Comparison of ENCODE assay signal across 8 mouse cellular contexts in the genomic region with DNA sequence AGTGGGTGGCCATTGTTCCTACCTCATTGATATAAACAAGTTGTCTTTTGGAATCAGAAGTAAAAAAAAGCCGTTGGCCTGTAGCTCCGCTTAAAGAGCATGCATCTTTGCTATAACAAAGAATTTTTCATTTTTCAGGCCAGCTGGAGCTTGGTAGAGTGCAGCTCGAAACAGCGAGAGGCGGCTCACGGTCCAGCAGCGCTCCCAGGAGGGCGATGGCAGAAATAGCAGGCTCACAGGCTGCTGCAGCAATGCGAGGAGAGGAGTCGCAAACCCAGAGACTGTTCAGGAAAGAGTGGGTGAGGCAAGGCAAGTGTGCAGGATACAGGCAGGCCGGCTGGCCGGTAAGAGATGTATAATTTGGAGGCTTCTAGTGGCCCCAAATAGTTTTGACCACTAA. TPM values are rescaled to one million over a fixed set of nuclear protein-coding genes. Genes with fewer than 3 reads are reported as not detected.
A peak's percentile ranks its signal among the peaks of the same experiment; 100 is the strongest.
DNase-seq lines count a peak whose midpoint lies in the region; ATAC-seq and TF ChIP-seq lines count a peak whose summit lies in the region.

No protein-coding gene starts in this region.

- no peak for TF ChIP-seq POLR2A in brain, embryonic 14.5 days (IDR thresholded peaks at IDR 0.05; ENCODE audit: borderline replicate concordance, extremely low read depth, insufficient read depth, insufficient read length, poor library complexity, severe bottlenecking)

- H3K4me2 ChIP-seq in heart, embryonic 12.5 days = no peak overlapping the region
- H3K4me2 ChIP-seq in forebrain, embryonic 13.5 days = no peak overlapping the region
- H3K4me2 ChIP-seq in hindbrain, embryonic 13.5 days = no peak overlapping the region
- H3K4me2 ChIP-seq in neural tube, embryonic 12.5 days (replicated peaks) = no peak overlapping the region

- no peak overlapping the region for H3K4me3 ChIP-seq in heart, embryonic 12.5 days
- H3K4me3 ChIP-seq in forebrain, embryonic 13.5 days = no peak overlapping the region
- no peak overlapping the region for H3K4me3 ChIP-seq in hindbrain, embryonic 13.5 days
- H3K4me3 ChIP-seq in limb, embryonic 10.5 days = no peak overlapping the region
- no peak overlapping the region for H3K4me3 ChIP-seq in neural tube, embryonic 12.5 days

- no peaks in the 10 kb centered on the region for H3K4me1 ChIP-seq in heart, embryonic 12.5 days (replicated peaks)
- H3K4me1 ChIP-seq in forebrain, embryonic 13.5 days = no peaks in the 10 kb centered on the region
- H3K4me1 ChIP-seq in hindbrain, embryonic 13.5 days (replicated peaks) = no peaks in the 10 kb centered on the region
- no peaks in the 10 kb centered on the region for H3K4me1 ChIP-seq in limb, embryonic 10.5 days
- H3K4me1 ChIP-seq in neural tube, embryonic 12.5 days = no peaks in the 10 kb centered on the region

- 30% methylated on average over 12 of the region's 12 CpGs for WGBS in heart, embryonic 12.5 days
- 15% methylated on average over 12 of the region's 12 CpGs for WGBS in forebrain, embryonic 13.5 days
- 21% methylated on average over 12 of the region's 12 CpGs for WGBS in hindbrain, embryonic 13.5 days
- 34% methylated on average over 12 of the region's 12 CpGs for WGBS in limb, embryonic 10.5 days
- 27% methylated on average over 12 of the region's 12 CpGs for WGBS in neural tube, embryonic 12.5 days

- H3K9ac ChIP-seq in heart, embryonic 12.5 days = no peak overlapping the region
- no peak overlapping the region for H3K9ac ChIP-seq in forebrain, embryonic 13.5 days
- H3K9ac ChIP-seq in hindbrain, embryonic 13.5 days = no peak overlapping the region
- H3K9ac ChIP-seq in neural tube, embryonic 12.5 days = no peak overlapping the region

- ATAC-seq in heart, embryonic 12.5 days (ENCODE audit: insufficient number of reproducible peaks, low FRiP score) = no peak
- ATAC-seq in forebrain, embryonic 13.5 days = peak; percentile 97
- peak; percentile 88 for ATAC-seq in hindbrain, embryonic 13.5 days (ENCODE audit: low FRiP score)
- ATAC-seq in neural tube, embryonic 12.5 days (ENCODE audit: low FRiP score, low read depth) = peak; percentile 70; the same call in 1 of the 2 replicates

- peak; percentile 94 for TF ChIP-seq CTCF in brain, embryonic 14.5 days (IDR thresholded peaks at IDR 0.05; ENCODE audit: borderline replicate concordance, extremely low read depth, insufficient read depth, insufficient read length)

- no peaks in the 10 kb centered on the region for H3K36me3 ChIP-seq in heart, embryonic 12.5 days
- no peaks in the 10 kb centered on the region for H3K36me3 ChIP-seq in forebrain, embryonic 13.5 days (ENCODE audit: poor library complexity, severe bottlenecking)
- no peaks in the 10 kb centered on the region for H3K36me3 ChIP-seq in hindbrain, embryonic 13.5 days
- H3K36me3 ChIP-seq in limb, embryonic 10.5 days = no peaks in the 10 kb centered on the region
- H3K36me3 ChIP-seq in neural tube, embryonic 12.5 days = no peaks in the 10 kb centered on the region

- DNase-seq in heart, adult 18-20 months = peak; percentile 8 to 35
- DNase-seq in brain, embryonic 14.5 days (ENCODE audit: low read depth) = peak; percentile 90
- DNase-seq in limb, embryonic 10.5 days (ENCODE audit: low spot score) = peak; percentile 55
- no peak for DNase-seq in T-cell, adult 2 months (ENCODE audit: low spot score)

- no peak overlapping the region for H3K27ac ChIP-seq in heart, embryonic 12.5 days (ENCODE audit: poor library complexity, severe bottlenecking)
- no peak overlapping the region for H3K27ac ChIP-seq in forebrain, embryonic 13.5 days
- no peak overlapping the region for H3K27ac ChIP-seq in hindbrain, embryonic 13.5 days
- no peak overlapping the region for H3K27ac ChIP-seq in limb, embryonic 10.5 days
- H3K27ac ChIP-seq in neural tube, embryonic 12.5 days = no peak overlapping the region

- no peaks in the 10 kb centered on the region for H3K27me3 ChIP-seq in heart, embryonic 12.5 days (replicated peaks)
- H3K27me3 ChIP-seq in forebrain, embryonic 13.5 days = no peaks in the 10 kb centered on the region
- no peaks in the 10 kb centered on the region for H3K27me3 ChIP-seq in hindbrain, embryonic 13.5 days
- no peaks in the 10 kb centered on the region for H3K27me3 ChIP-seq in limb, embryonic 10.5 days (ENCODE audit: low read depth, poor library complexity, severe bottlenecking)
- no peaks in the 10 kb centered on the region for H3K27me3 ChIP-seq in neural tube, embryonic 12.5 days (replicated peaks)

- H3K9me3 ChIP-seq in heart, embryonic 12.5 days (replicated peaks) = no peaks in the 10 kb centered on the region
- H3K9me3 ChIP-seq in forebrain, embryonic 13.5 days (replicated peaks) = no peaks in the 10 kb centered on the region
- H3K9me3 ChIP-seq in hindbrain, embryonic 13.5 days = no peaks in the 10 kb centered on the region
- no peaks in the 10 kb centered on the region for H3K9me3 ChIP-seq in limb, embryonic 10.5 days (replicated peaks)
- no peaks in the 10 kb centered on the region for H3K9me3 ChIP-seq in neural tube, embryonic 12.5 days

RNA-seq across cellular contexts. Expression of a gene that starts 42.0 kb away (rescaled TPM):
- total RNA-seq in heart, adult 18-20 months (2021) = under 1 TPM; 0.12 to 0.15 TPM
- polyA plus RNA-seq in heart, embryonic 12.5 days (2016; fragmentation: Nextera tagmentation; extraction: Ambion mirVana) = 21.3 and 22.1 TPM in 2 replicates
- 8.4 and 13.3 TPM in 2 replicates for polyA plus RNA-seq in brain, embryonic 14.5 days (2012; rRNA removed)
- 27.5 and 28.7 TPM in 2 replicates for polyA plus RNA-seq in forebrain, embryonic 13.5 days (2015; fragmentation: Nextera tagmentation; extraction: Ambion mirVana)
- 7.3 and 7.6 TPM in 2 replicates for polyA plus RNA-seq in hindbrain, embryonic 13.5 days (2015; fragmentation: Nextera tagmentation; extraction: Ambion mirVana)
- polyA plus RNA-seq in limb, embryonic 10.5 days (2016; fragmentation: Nextera tagmentation; extraction: Ambion mirVana) = 19.8 and 22.9 TPM in 2 replicates
- polyA plus RNA-seq in neural tube, embryonic 12.5 days (2016; fragmentation: Nextera tagmentation; extraction: Ambion mirVana) = 19.5 and 22.0 TPM in 2 replicates
